Mouse (Mus musculus) yolk sac, embryonic 10.5 days (tissue): ENCODE data around the gene Rab30.

ENCODE experiments used
- DNase-seq: peaks from one replicate; pipeline ENCODE4 v3.0.0-alpha.2; 2017; ENCODE audit warnings: low spot score

The Rab30 gene

GRCm38 (mm10) chr7:92799665-92800595, 58.5 kb downstream of the Rab30 start:
- DNase-seq: no peak

- no peak for DNase-seq
Measured at GRCm38 (mm10) chr7:92802158-92802557, 60.8 kb downstream of the Rab30 start.

GRCm38 (mm10) chr7:92803191-92803590, 61.8 kb downstream of the Rab30 start:
- DNase-seq: no peak

- DNase-seq: no peak
Measured at GRCm38 (mm10) chr7:92804919-92805668, 63.7 kb downstream of the Rab30 start.

GRCm38 (mm10) chr7:92806512-92807188, 65.2 kb downstream of the Rab30 start:
- DNase-seq: no peak

GRCm38 (mm10) chr7:92807482-92807881, 66.1 kb downstream of the Rab30 start:
- no peak for DNase-seq

- DNase-seq: no peak
Measured at GRCm38 (mm10) chr7:92811667-92812279, 70.4 kb downstream of the Rab30 start.

GRCm38 (mm10) chr7:92817242-92817641, 75.8 kb downstream of the Rab30 start:
- no peak for DNase-seq

GRCm38 (mm10) chr7:92817886-92818285, 76.5 kb downstream of the Rab30 start:
- peak; percentile 75 for DNase-seq

GRCm38 (mm10) chr7:92819656-92820055, 78.3 kb downstream of the Rab30 start:
- DNase-seq: peak; percentile 78

- no peak for DNase-seq
Measured at GRCm38 (mm10) chr7:92820410-92820809, 79.0 kb downstream of the Rab30 start.

GRCm38 (mm10) chr7:92820941-92821465, 79.6 kb downstream of the Rab30 start:
- no peak for DNase-seq

- DNase-seq: no peak
Measured at GRCm38 (mm10) chr7:92821871-92822270, 80.5 kb downstream of the Rab30 start.

GRCm38 (mm10) chr7:92822409-92823101, 81.2 kb downstream of the Rab30 start:
- DNase-seq: no peak

- no peak for DNase-seq
Measured at GRCm38 (mm10) chr7:92826248-92826647, 84.8 kb downstream of the Rab30 start.

GRCm38 (mm10) chr7:92827981-92828380, 86.6 kb downstream of the Rab30 start:
- DNase-seq: no peak

- DNase-seq: no peak
Measured at GRCm38 (mm10) chr7:92832395-92832794, 91.0 kb downstream of the Rab30 start.

- no peak for DNase-seq
Measured at GRCm38 (mm10) chr7:92834391-92834790, 93.0 kb downstream of the Rab30 start.

GRCm38 (mm10) chr7:92836447-92836846, 95.0 kb downstream of the Rab30 start:
- no peak for DNase-seq

GRCm38 (mm10) chr7:92837226-92837625, 95.8 kb downstream of the Rab30 start:
- no peak for DNase-seq

GRCm38 (mm10) chr7:92837907-92838306, 96.5 kb downstream of the Rab30 start:
- DNase-seq: no peak
